Mouse (Mus musculus): Measurements from ENCODE around the gene Gm21750. TPM values are rescaled to one million over a fixed set of nuclear protein-coding genes. Genes with fewer than 3 reads are reported as not detected.

Gene Gm21750
- polyA plus RNA-seq, 1 experiment: not detected

GRCm38 (mm10) chr14:73632648-73633263, 28.3 kb upstream of the Gm21750 start:
- Histone ChIP-seq H3K4me2 (ENCODE audit: low read depth) (no peak overlapping the region), H3K79me2 (ENCODE audit: control insufficient read depth, insufficient read depth) (no peaks in the 10 kb centered on the region), H3ac (ENCODE audit: control insufficient read depth, insufficient read length) (no peak overlapping the region), H3K27me3 (ENCODE audit: control insufficient read depth, insufficient read depth, insufficient read length) (no peaks in the 10 kb centered on the region), H3K36me3 (ENCODE audit: control insufficient read depth, insufficient read depth) (no peaks in the 10 kb centered on the region), H3K4me3 (no peak overlapping the region)
- TF ChIP-seq MYOD1 (IDR thresholded peaks at IDR 0.05; ENCODE audit: control insufficient read depth in 1 of 3, insufficient read length in 2 of 3, low read depth in 2 of 3): no peak
- TF ChIP-seq SRF (IDR thresholded peaks at IDR 0.05; ENCODE audit: control insufficient read depth, insufficient read length, low read depth): no peak
- no peak for TF ChIP-seq POLR2AphosphoS2 (IDR thresholded peaks at IDR 0.05; ENCODE audit: insufficient read length, low read depth)
- no peak for TF ChIP-seq CEBPB (IDR thresholded peaks at IDR 0.05; ENCODE audit: insufficient read depth, poor library complexity, severe bottlenecking)
- TF ChIP-seq TCF3 (IDR thresholded peaks at IDR 0.05; ENCODE audit: insufficient read length, low read depth): no peak
- TF ChIP-seq TCF12 (IDR thresholded peaks at IDR 0.05; ENCODE audit: insufficient read depth, poor library complexity, severe bottlenecking): no peak
- no peak for TF ChIP-seq POLR2A (IDR thresholded peaks at IDR 0.05; ENCODE audit: insufficient read length, low read depth)
- no peak for TF ChIP-seq REST (IDR thresholded peaks at IDR 0.05; ENCODE audit: insufficient read depth, insufficient read length)
- no peak for TF ChIP-seq MAX (IDR thresholded peaks at IDR 0.05; ENCODE audit: low read depth)
- no peak for TF ChIP-seq USF1 (IDR thresholded peaks at IDR 0.05; ENCODE audit: low read depth)
- no peak for TF ChIP-seq MYOG (IDR thresholded peaks at IDR 0.05; ENCODE audit: control insufficient read depth in 1 of 3, insufficient read depth in 1 of 3, insufficient read length in 2 of 3, low read depth in 2 of 3)
- no peak for TF ChIP-seq E2F4 (IDR thresholded peaks at IDR 0.05; ENCODE audit: insufficient read depth)

GRCm38 (mm10) chr14:73634356-73634755, 26.7 kb upstream of the Gm21750 start:
- H3ac ChIP-seq (ENCODE audit: control insufficient read depth, insufficient read length): no peak overlapping the region
- TF ChIP-seq MAX (IDR thresholded peaks at IDR 0.05; ENCODE audit: low read depth): no peak
- TF ChIP-seq REST (IDR thresholded peaks at IDR 0.05; ENCODE audit: insufficient read depth, insufficient read length): no peak
- no peak for TF ChIP-seq POLR2A (IDR thresholded peaks at IDR 0.05; ENCODE audit: insufficient read length, low read depth)
- TF ChIP-seq E2F4 (IDR thresholded peaks at IDR 0.05; ENCODE audit: insufficient read depth): no peak
- no peak for TF ChIP-seq MYOG (IDR thresholded peaks at IDR 0.05; ENCODE audit: control insufficient read depth in 1 of 3, insufficient read depth in 1 of 3, insufficient read length in 2 of 3, low read depth in 2 of 3)
- TF ChIP-seq USF1 (IDR thresholded peaks at IDR 0.05; ENCODE audit: low read depth): no peak
- TF ChIP-seq SRF (IDR thresholded peaks at IDR 0.05; ENCODE audit: control insufficient read depth, insufficient read length, low read depth): no peak
- no peak for TF ChIP-seq POLR2AphosphoS2 (IDR thresholded peaks at IDR 0.05; ENCODE audit: insufficient read length, low read depth)
- TF ChIP-seq MYOD1 (IDR thresholded peaks at IDR 0.05; ENCODE audit: control insufficient read depth in 1 of 3, insufficient read length in 2 of 3, low read depth in 2 of 3): no peak
- TF ChIP-seq CEBPB (IDR thresholded peaks at IDR 0.05; ENCODE audit: insufficient read depth, poor library complexity, severe bottlenecking): no peak
- no peak for TF ChIP-seq TCF3 (IDR thresholded peaks at IDR 0.05; ENCODE audit: insufficient read length, low read depth)
- no peak for TF ChIP-seq TCF12 (IDR thresholded peaks at IDR 0.05; ENCODE audit: insufficient read depth, poor library complexity, severe bottlenecking)
- H3K4me2 ChIP-seq (ENCODE audit: low read depth): no peak overlapping the region
- H3K27me3 ChIP-seq (ENCODE audit: control insufficient read depth, insufficient read depth, insufficient read length): no peaks in the 10 kb centered on the region
- no peaks in the 10 kb centered on the region for H3K79me2 ChIP-seq (ENCODE audit: control insufficient read depth, insufficient read depth)
- no peak overlapping the region for H3K4me3 ChIP-seq
- H3K36me3 ChIP-seq (ENCODE audit: control insufficient read depth, insufficient read depth): no peaks in the 10 kb centered on the region

GRCm38 (mm10) chr14:73637460-73637859, 23.6 kb upstream of the Gm21750 start:
- no peaks in the 10 kb centered on the region for H3K27me3 ChIP-seq (ENCODE audit: control insufficient read depth, insufficient read depth, insufficient read length)
- H3K79me2 ChIP-seq (ENCODE audit: control insufficient read depth, insufficient read depth): no peaks in the 10 kb centered on the region
- H3K4me2 ChIP-seq (ENCODE audit: low read depth): no peak overlapping the region
- H3K36me3 ChIP-seq (ENCODE audit: control insufficient read depth, insufficient read depth): no peaks in the 10 kb centered on the region
- H3ac ChIP-seq (ENCODE audit: control insufficient read depth, insufficient read length): no peak overlapping the region
- TF ChIP-seq MYOG (IDR thresholded peaks at IDR 0.05; ENCODE audit: control insufficient read depth in 1 of 3, insufficient read depth in 1 of 3, insufficient read length in 2 of 3, low read depth in 2 of 3) (no peak), POLR2AphosphoS2 (IDR thresholded peaks at IDR 0.05; ENCODE audit: insufficient read length, low read depth) (no peak), MAX (IDR thresholded peaks at IDR 0.05; ENCODE audit: low read depth) (no peak), REST (IDR thresholded peaks at IDR 0.05; ENCODE audit: insufficient read depth, insufficient read length) (no peak), SRF (IDR thresholded peaks at IDR 0.05; ENCODE audit: control insufficient read depth, insufficient read length, low read depth) (no peak), POLR2A (IDR thresholded peaks at IDR 0.05; ENCODE audit: insufficient read length, low read depth) (no peak), USF1 (IDR thresholded peaks at IDR 0.05; ENCODE audit: low read depth) (no peak), CEBPB (IDR thresholded peaks at IDR 0.05; ENCODE audit: insufficient read depth, poor library complexity, severe bottlenecking) (no peak), E2F4 (IDR thresholded peaks at IDR 0.05; ENCODE audit: insufficient read depth) (no peak), TCF3 (IDR thresholded peaks at IDR 0.05; ENCODE audit: insufficient read length, low read depth) (no peak), MYOD1 (IDR thresholded peaks at IDR 0.05; ENCODE audit: control insufficient read depth in 1 of 3, insufficient read length in 2 of 3, low read depth in 2 of 3) (no peak), TCF12 (IDR thresholded peaks at IDR 0.05; ENCODE audit: insufficient read depth, poor library complexity, severe bottlenecking) (no peak)
- no peak overlapping the region for H3K4me3 ChIP-seq

GRCm38 (mm10) chr14:73650179-73650578, 10.8 kb upstream of the Gm21750 start:
- no peak overlapping the region for H3ac ChIP-seq (ENCODE audit: control insufficient read depth, insufficient read length)
- no peaks in the 10 kb centered on the region for H3K27me3 ChIP-seq (ENCODE audit: control insufficient read depth, insufficient read depth, insufficient read length)
- H3K79me2 ChIP-seq (ENCODE audit: control insufficient read depth, insufficient read depth): no peaks in the 10 kb centered on the region
- H3K36me3 ChIP-seq (ENCODE audit: control insufficient read depth, insufficient read depth): no peaks in the 10 kb centered on the region
- TF ChIP-seq REST (IDR thresholded peaks at IDR 0.05; ENCODE audit: insufficient read depth, insufficient read length) (no peak), MYOD1 (IDR thresholded peaks at IDR 0.05; ENCODE audit: control insufficient read depth in 1 of 3, insufficient read length in 2 of 3, low read depth in 2 of 3) (no peak), TCF12 (IDR thresholded peaks at IDR 0.05; ENCODE audit: insufficient read depth, poor library complexity, severe bottlenecking) (no peak)
- H3K4me3 ChIP-seq: no peak overlapping the region
- no peak overlapping the region for H3K4me2 ChIP-seq (ENCODE audit: low read depth)

Measured in myocyte (in vitro differentiated cells).